Mouse (Mus musculus): ENCODE measurements around the gene 5730480H06Rik. TPM values are rescaled to one million over a fixed set of nuclear protein-coding genes. Genes with fewer than 3 reads are reported as not detected.

Gene 5730480H06Rik
- polyA plus RNA-seq, 1 experiment: 3.6 TPM

DNA sequence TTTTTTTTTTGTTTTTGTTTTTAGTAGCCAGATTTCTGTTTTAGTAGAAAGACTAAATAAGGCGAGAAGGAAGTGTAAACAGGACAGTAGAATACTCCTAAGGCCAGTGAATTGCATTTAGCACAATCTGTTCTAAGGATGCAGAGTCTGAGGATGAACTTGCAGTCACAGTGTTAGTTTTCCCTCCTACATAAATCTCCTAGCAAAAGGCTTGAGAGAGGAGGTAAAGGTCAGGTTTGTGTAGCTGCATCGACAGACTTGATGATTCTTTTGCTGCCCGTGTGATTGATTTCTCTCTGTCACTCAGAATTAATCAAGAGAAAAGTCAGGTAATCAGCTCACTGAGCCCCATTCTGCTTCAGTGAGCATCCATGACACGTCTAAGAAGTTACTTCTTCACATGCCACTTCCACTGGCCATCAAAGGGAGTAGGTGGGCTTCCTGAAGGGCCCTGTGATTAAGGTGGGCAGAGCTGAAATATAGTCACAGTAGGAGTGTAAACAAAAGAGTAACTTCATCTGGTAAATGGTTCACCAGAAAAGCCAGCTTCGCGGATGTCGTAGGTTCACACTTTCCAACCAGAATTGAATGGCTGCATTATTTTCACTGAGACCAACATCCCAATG is 13.2 kb downstream of the 5730480H06Rik start:
- no peaks in the 10 kb centered on the region for H3K9me3 ChIP-seq
- H3K4me1 ChIP-seq: peaks cover 9% of the 10 kb centered on the region; the same call in 1 of the 2 replicates
- no peak overlapping the region for H3K4me3 ChIP-seq (replicated peaks)
- no peak for TF ChIP-seq GATA1 (IDR thresholded peaks at IDR 0.05; ENCODE audit: borderline replicate concordance, low read length)
- TF ChIP-seq FLI1 (IDR thresholded peaks at IDR 0.05; ENCODE audit: low read length): no peak
- H3K27me3 ChIP-seq (replicated peaks): no peaks in the 10 kb centered on the region
- H3K36me3 ChIP-seq (replicated peaks; ENCODE audit: low read length): no peaks in the 10 kb centered on the region

DNA sequence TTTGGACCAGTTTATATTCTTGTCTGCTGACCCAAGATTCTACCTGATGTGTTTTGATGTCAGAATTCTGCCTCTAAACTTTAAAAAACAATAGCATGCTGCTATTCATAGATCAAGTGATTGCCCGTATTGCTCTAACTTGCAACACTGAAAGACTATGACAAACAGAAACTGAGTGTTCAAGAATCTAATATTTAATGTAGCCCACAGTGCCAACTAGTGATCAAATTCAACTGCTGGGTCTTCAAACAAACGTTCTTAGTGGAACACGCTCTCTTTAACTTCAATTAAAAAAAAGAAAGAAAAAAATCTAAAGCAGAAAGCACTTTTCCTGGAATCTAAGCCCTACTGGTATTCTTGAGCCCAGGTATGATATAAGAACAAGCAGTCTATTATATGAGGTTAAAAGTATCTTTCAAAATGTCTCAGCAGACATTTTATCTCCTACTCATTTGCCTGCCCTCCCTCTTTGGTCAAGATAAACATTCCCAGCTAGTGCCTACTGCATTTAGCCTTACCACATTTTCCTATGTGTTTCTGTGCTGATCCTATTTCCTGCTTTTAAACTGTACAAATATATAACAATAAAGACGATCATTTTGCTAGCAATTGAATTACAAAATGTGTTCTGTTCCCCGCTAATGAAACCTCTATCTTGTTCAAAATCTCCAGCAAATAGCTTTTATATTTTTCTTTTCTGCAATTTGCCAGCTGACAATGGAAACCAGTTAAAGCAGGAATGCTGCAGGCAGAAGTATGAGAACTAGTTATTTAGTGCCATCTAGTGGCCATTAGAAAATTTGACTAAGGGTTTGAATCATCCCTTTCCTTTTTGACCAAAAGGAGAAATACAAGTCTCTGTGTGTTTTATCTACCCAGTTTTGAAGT is 17.6 kb downstream of the 5730480H06Rik start:
- no peaks in the 10 kb centered on the region for H3K27me3 ChIP-seq (replicated peaks)
- H3K4me1 ChIP-seq: peaks cover 5% of the 10 kb centered on the region; the same call in 1 of the 2 replicates
- H3K9me3 ChIP-seq: no peaks in the 10 kb centered on the region
- H3K4me3 ChIP-seq (replicated peaks): no peak overlapping the region
- no peak for TF ChIP-seq GATA1 (IDR thresholded peaks at IDR 0.05; ENCODE audit: borderline replicate concordance, low read length)
- TF ChIP-seq FLI1 (IDR thresholded peaks at IDR 0.05; ENCODE audit: low read length): no peak
- no peaks in the 10 kb centered on the region for H3K36me3 ChIP-seq (replicated peaks; ENCODE audit: low read length)

DNA sequence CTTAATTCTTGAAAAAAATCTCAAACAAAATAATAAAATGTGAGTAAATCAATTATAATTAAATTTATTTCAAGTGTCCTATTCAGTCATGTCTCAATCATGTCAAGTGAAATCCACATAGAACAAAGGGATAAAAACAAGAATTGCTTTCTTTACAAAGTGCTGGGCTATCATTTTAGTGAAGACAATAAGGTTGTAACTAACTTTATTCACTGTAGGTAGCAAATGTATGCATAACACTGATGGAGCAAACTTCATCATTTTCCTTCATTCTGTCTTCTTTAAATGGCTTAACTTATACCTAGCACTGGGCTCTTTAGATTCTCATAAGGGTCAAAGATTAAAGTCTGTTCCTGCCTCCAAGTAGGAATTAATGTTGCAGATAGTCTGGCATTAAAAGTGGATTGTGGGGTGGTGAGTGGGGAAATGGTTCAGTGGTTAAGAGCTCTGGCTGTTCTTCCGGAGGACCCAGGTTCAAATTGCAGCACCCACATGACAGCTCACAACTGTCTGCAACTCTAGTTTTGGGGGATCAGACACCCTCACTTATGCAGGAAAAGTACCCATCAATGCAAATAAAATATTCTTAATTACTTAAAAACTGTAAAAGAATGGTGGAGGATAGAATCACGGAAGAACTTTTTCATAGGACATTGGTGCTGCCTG is 18.4 kb downstream of the 5730480H06Rik start:
- TF ChIP-seq GATA1 (IDR thresholded peaks at IDR 0.05; ENCODE audit: borderline replicate concordance, low read length) (no peak), FLI1 (IDR thresholded peaks at IDR 0.05; ENCODE audit: low read length) (no peak)
- Histone ChIP-seq H3K4me3 (replicated peaks) (no peak overlapping the region), H3K36me3 (replicated peaks; ENCODE audit: low read length) (no peaks in the 10 kb centered on the region), H3K27me3 (replicated peaks) (no peaks in the 10 kb centered on the region), H3K4me1 (peaks cover 5% of the 10 kb centered on the region; the same call in 1 of the 2 replicates), H3K9me3 (no peaks in the 10 kb centered on the region)

DNA sequence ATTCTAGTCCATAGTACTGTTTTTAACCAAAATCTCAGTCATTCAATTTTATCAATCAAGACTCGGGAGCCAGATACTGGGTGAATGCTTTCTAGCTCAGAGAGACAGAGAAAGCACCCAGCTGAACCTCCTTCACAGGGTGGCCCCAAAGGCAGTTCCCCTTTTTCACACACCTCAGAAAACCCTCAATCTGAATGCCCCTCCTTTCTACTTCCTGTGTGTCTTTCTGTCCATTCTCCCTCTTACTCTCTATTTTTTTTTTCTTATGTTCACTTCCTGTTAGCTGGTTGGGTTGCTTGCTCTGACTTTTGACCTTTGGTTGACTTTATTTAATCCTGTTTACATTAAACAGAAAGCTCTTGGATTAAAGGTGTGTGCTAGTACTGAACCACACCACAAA is 21.6 kb downstream of the 5730480H06Rik start:
- Histone ChIP-seq H3K9me3 (no peaks in the 10 kb centered on the region), H3K4me1 (peaks cover 5% of the 10 kb centered on the region; the same call in 1 of the 2 replicates), H3K27me3 (replicated peaks) (no peaks in the 10 kb centered on the region), H3K4me3 (replicated peaks) (no peak overlapping the region), H3K36me3 (replicated peaks; ENCODE audit: low read length) (no peaks in the 10 kb centered on the region)
- no peak for TF ChIP-seq GATA1 (IDR thresholded peaks at IDR 0.05; ENCODE audit: borderline replicate concordance, low read length)
- TF ChIP-seq FLI1 (IDR thresholded peaks at IDR 0.05; ENCODE audit: low read length): no peak

DNA sequence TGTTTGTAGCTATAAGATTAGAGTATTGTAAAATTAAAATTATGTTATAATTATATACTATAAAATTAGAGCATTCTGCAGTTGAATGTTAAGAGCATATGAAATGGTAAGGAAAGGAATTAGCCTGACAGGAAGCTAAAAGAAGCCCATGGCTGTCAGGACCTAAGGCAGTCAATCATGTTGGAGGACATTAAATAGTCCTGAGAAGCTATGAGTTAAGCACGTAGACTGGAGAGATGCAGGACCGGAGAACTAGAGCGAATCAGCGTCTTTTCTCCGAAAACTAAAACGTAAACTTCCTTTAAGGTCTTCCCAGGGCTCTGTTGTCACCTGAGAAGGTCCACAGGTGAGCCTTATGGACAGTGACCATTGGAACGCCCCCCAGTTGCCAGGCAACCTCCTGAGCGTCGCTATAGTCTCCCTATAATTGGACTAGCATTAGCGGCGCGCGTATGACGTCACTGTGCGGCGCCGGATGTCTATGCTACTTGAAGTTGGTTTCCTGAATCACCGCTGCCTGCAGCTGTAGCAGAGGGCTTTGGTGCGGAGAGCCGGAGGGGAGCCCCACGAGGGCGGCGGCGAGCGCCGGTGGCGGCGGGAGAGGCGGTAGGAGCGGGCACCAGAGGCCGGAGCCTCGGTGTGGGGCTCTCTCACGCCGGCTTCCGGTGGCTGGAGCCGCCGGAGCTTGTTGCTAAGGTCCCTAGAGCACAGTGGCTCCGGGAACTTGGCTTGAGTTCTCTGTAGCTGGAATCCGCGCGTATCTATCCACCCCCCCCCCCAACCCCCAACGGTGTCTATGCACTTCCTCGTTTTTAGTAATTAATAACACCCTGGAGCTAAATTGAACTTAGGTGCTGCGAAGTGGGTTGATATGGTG is 44.4 kb downstream of the 5730480H06Rik start:
- peak overlapping the region; percentile 94 for H3K4me3 ChIP-seq (replicated peaks)
- TF ChIP-seq GATA1 (IDR thresholded peaks at IDR 0.05; ENCODE audit: borderline replicate concordance, low read length) (no peak), FLI1 (IDR thresholded peaks at IDR 0.05; ENCODE audit: low read length) (no peak)
- peaks cover 33% of the 10 kb centered on the region for H3K36me3 ChIP-seq (replicated peaks; ENCODE audit: low read length)

DNA sequence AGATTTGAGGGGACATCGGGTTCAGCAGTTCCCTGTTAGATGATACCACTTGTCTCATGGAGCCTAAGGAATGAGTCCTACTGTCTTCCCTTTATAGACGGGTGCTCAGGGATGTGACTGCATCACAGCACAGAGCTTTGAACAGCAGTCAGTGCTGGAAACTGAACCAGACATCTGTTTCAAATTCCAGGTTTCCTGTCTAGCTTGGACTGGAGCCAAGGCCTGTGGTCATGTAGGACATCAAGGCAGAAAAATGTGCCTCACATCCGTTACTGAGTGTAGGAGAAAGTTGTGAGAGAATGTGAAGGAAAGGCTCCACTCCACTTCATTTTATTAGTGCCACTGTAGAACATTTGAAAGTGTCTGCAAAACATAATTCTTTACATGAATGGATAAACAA is 74.7 kb downstream of the 5730480H06Rik start:
- TF ChIP-seq FLI1 (IDR thresholded peaks at IDR 0.05; ENCODE audit: low read length) (no peak), GATA1 (IDR thresholded peaks at IDR 0.05; ENCODE audit: borderline replicate concordance, low read length) (no peak)
- peaks cover 31% of the 10 kb centered on the region for H3K36me3 ChIP-seq (replicated peaks; ENCODE audit: low read length)
- 0 out of 2 replicates have a peak, but pooled peaks cover 3% of the 10 kb centered on the region for H3K4me1 ChIP-seq

More for the DNA sequence above, 44.4 kb downstream of the 5730480H06Rik start:
- peaks cover 14% of the 10 kb centered on the region for H3K4me1 ChIP-seq
- no peaks in the 10 kb centered on the region for H3K27me3 ChIP-seq (replicated peaks)
- no peaks in the 10 kb centered on the region for H3K9me3 ChIP-seq

DNA sequence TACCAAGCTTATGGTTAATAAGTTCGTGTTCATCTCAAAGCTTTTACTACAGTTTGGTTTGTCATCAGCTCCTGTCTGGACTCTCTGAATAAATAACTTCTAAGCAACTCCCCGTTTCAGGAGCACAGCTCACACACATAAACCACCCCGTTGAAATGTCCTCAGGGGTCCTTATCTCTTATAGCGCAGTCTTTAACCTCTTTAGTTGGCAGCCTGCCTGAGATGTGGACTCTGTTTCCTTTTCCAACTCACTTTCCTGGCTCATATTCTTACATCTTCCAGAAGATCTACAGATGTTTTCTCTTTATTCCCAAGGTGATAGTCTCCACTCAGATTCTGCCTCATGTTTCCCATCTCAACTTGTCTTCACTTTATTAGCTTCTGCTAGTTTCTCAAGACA is 80.5 kb downstream of the 5730480H06Rik start:
- TF ChIP-seq GATA1 (IDR thresholded peaks at IDR 0.05; ENCODE audit: borderline replicate concordance, low read length) (no peak), FLI1 (IDR thresholded peaks at IDR 0.05; ENCODE audit: low read length) (no peak)
- Histone ChIP-seq H3K36me3 (replicated peaks; ENCODE audit: low read length) (peaks cover 8% of the 10 kb centered on the region), H3K27me3 (replicated peaks) (no peaks in the 10 kb centered on the region), H3K4me3 (replicated peaks) (no peak overlapping the region), H3K4me1 (no peaks in the 10 kb centered on the region), H3K9me3 (no peaks in the 10 kb centered on the region)

More for the DNA sequence above, 74.7 kb downstream of the 5730480H06Rik start:
- H3K4me3 ChIP-seq (replicated peaks): no peak overlapping the region
- no peaks in the 10 kb centered on the region for H3K27me3 ChIP-seq (replicated peaks)
- H3K9me3 ChIP-seq: no peaks in the 10 kb centered on the region

DNA sequence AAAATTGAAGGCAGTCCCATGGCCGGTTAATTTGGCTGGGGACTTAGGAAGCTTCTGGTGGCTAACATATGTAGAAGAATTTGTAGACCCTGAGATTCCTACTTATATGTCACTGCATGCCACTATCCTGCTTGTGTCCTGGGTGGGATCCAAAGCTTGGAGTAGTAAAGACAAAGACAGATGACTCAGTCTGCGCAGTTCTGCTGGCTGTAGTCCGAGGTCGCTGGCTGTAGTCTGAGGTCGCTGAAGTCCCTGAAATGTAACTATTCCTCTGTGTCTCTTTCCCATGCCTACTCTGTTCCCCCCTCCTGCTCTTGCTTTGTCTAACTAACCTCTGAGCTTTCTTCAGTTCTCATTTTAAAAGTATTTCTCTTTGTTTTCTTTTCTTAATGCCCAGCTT is 82.6 kb downstream of the 5730480H06Rik start:
- TF ChIP-seq FLI1 (IDR thresholded peaks at IDR 0.05; ENCODE audit: low read length) (no peak), GATA1 (IDR thresholded peaks at IDR 0.05; ENCODE audit: borderline replicate concordance, low read length) (no peak)
- Histone ChIP-seq H3K4me3 (replicated peaks) (no peak overlapping the region), H3K4me1 (no peaks in the 10 kb centered on the region), H3K9me3 (no peaks in the 10 kb centered on the region), H3K36me3 (replicated peaks; ENCODE audit: low read length) (peaks cover 4% of the 10 kb centered on the region), H3K27me3 (replicated peaks) (no peaks in the 10 kb centered on the region)

DNA sequence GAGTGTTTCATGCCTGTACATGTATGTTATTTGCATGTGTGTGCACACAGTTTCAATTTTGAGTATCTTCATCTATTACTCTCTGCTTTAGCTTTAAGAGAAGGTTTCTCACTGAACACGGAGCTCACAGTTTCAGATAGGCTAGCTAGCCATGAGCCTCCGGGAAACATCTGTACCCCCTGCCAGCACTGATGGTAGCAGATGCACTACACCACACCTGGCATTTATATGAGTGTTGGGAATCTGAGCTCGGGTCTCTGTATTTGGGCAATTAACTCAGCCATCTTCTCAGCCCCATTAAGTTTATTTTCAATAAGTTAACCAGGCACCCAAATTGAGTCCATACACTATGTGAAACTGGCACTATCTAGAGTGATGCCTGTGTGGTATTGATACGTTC is 83.7 kb downstream of the 5730480H06Rik start:
- H3K4me1 ChIP-seq: no peaks in the 10 kb centered on the region
- no peaks in the 10 kb centered on the region for H3K27me3 ChIP-seq (replicated peaks)
- TF ChIP-seq GATA1 (IDR thresholded peaks at IDR 0.05; ENCODE audit: borderline replicate concordance, low read length) (no peak), FLI1 (IDR thresholded peaks at IDR 0.05; ENCODE audit: low read length) (no peak)
- peaks cover 4% of the 10 kb centered on the region for H3K36me3 ChIP-seq (replicated peaks; ENCODE audit: low read length)
- no peaks in the 10 kb centered on the region for H3K9me3 ChIP-seq
- no peak overlapping the region for H3K4me3 ChIP-seq (replicated peaks)

All from megakaryocyte, embryonic 14.5 days (primary cell).